Mouse (Mus musculus) ES-E14 (cell line): ENCODE measurements around the gene Zg16. TPM values are rescaled to one million over a fixed set of nuclear protein-coding genes. Genes with fewer than 3 reads are reported as not detected.
A peak's percentile ranks its signal among the peaks of the same experiment; 100 is the strongest.

Source experiments
- DNase-seq: peaks from one replicate; pipeline ENCODE4 v3.0.0-alpha.2; 2013; ENCODE audit warnings: low read depth, low spot score
- H3K27ac ChIP-seq: 2 replicates; pipeline ENCODE4 v1.5.1; 2012; ENCODE audit warnings: low read depth, mild to moderate bottlenecking, low read length, moderate library complexity, mixed read lengths; ENCODE audit not compliant: poor library complexity, insufficient read depth, severe bottlenecking
- H3K36me3 ChIP-seq: 2 replicates; pipeline ENCODE4 v1.6.1; 2012; ENCODE audit warnings: mild to moderate bottlenecking, low read length, moderate library complexity, mixed read lengths; ENCODE audit not compliant: control insufficient read depth, poor library complexity, insufficient read depth, severe bottlenecking
- H3K4me1 ChIP-seq, 2 experiments: fragments of 150-350 bp in 1 of 2; sonication (generic) in 1 of 2; 2 replicates each; pipeline ENCODE4 v1.6.1; 2012; ENCODE audit warnings: low read length in 2 of 2, mild to moderate bottlenecking in 1 of 2, mixed read lengths in 1 of 2; ENCODE audit not compliant: control insufficient read depth in 2 of 2, insufficient read depth in 2 of 2, poor library complexity in 1 of 2
- H3K4me3 ChIP-seq, 2 experiments: fragments of 150-350 bp in 1 of 2; sonication (generic) in 1 of 2; 2 replicates each; pipeline ENCODE4 v1.5.1; 2012; ENCODE audit warnings: low read length in 2 of 2, low read depth in 1 of 2, mild to moderate bottlenecking in 1 of 2, mixed read lengths in 1 of 2; ENCODE audit not compliant: insufficient read depth in 1 of 2, poor library complexity in 1 of 2, severe bottlenecking in 1 of 2
- H3K9ac ChIP-seq: 2 replicates; pipeline ENCODE4 v1.6.1; 2012; ENCODE audit warnings: low read depth, mild to moderate bottlenecking, low read length, mixed read lengths; ENCODE audit not compliant: poor library complexity, insufficient read depth, severe bottlenecking
- H3K9me3 ChIP-seq: fragments of 150-350 bp; sonication (generic); 2 replicates; pipeline ENCODE4 v1.6.1; 2012; ENCODE audit warnings: low read depth, mild to moderate bottlenecking, low read length; ENCODE audit not compliant: control insufficient read depth, insufficient read depth
- CHD2 ChIP-seq: IDR thresholded peaks from 2 replicates; pipeline ENCODE4 v1.6.1; 2014; ENCODE audit warnings: mild to moderate bottlenecking, low read depth, low read length, inconsistent platforms
- HCFC1 ChIP-seq: IDR thresholded peaks from 2 replicates; pipeline ENCODE4 v1.6.1; 2012; ENCODE audit warnings: low read length, inconsistent platforms, borderline replicate concordance; ENCODE audit not compliant: insufficient read depth
- MAFK ChIP-seq: IDR thresholded peaks from 2 replicates; pipeline ENCODE4 v1.6.1; 2014; ENCODE audit warnings: mild to moderate bottlenecking, low read depth, low read length, inconsistent platforms; ENCODE audit not compliant: insufficient read depth
- ZC3H11A ChIP-seq: IDR thresholded peaks from 2 replicates; pipeline ENCODE4 v1.6.1; 2012; ENCODE audit warnings: low read depth, mild to moderate bottlenecking, inconsistent platforms, low read length, borderline replicate concordance
- ZNF384 ChIP-seq: IDR thresholded peaks from 2 replicates; pipeline ENCODE4 v1.6.1; 2012; ENCODE audit warnings: low read depth, low read length, inconsistent platforms
- in situ Hi-C, 2 experiments: fragments of 600-800 bp; cut with MboI; formaldehyde crosslinking; loops; one replicate each; pipeline ENCODE4 v1.15.1; 2025; ENCODE audit warnings: low sequenced_read_pairs in 2 of 2, inconsistent platforms in 1 of 2; ENCODE audit not compliant: unreplicated experiment in 2 of 2
- total RNA-seq: library from RNA; depleted of rRNA; stranded (reverse); fragments of 300-350 nt; gene quantifications from 2 replicates; pipeline ENCODE4 v1.2.3, GENCODE M21; 2012

Zg16 gene
- total RNA-seq, 1 experiment: not detected

DNA sequence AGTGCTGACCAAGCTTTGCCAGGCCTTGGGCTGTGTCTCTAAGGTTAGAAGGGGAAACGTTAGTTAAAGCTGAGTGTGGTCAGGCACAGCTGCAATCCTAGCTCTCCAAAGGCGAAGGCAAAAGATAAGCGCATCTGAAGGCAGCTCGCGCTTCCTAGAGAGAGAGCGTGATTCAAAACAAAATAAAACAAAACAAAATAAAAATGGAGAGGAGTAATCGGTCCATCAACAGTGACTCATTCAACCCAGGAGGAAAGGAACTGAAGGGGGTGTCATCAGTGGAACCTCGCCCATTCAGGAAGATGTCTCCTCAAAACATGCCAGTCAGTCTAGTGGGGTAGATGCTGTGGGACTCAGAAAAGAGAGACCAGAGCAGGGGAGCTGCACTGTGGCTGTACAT, 4.9 kb downstream of the Zg16 start:
- no peak overlapping the region for H3K27ac ChIP-seq
- TF ChIP-seq ZNF384 (no peak), HCFC1 (no peak)
- H3K9me3 ChIP-seq: no peaks in the 10 kb centered on the region
- no peak overlapping the region for H3K4me3 ChIP-seq
- no peak for DNase-seq
- H3K36me3 ChIP-seq: no peaks in the 10 kb centered on the region
- in situ Hi-C loops: no loop called here
- H3K4me1 ChIP-seq: peaks cover 3 to 6% of the 10 kb centered on the region in 2 experiments; a peak in 1 of 4 replicates
- H3K9ac ChIP-seq: no peak overlapping the region

DNA sequence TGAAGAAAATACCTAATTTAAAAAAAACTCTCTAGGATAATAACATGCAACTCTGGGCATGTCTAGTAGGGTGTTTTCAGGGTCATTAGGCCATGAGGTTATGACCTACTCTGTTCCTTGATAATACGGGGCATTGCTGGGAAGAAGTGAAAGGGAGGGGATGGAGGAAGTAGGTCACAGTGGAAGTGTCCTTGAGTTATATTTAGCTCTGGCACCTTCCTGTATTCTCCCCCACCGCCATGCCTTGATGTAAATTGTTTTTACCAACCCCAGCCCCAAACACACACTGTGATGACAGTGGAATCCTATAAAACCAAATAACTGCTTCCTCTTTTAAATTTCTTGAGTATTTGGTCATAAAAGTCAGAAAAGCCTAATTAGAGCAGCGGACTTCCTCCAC, 7.1 kb downstream of the Zg16 start:
- in situ Hi-C loops: no loop called here
- H3K9ac ChIP-seq: no peak overlapping the region
- no peak overlapping the region for H3K4me3 ChIP-seq
- no peaks in the 10 kb centered on the region for H3K36me3 ChIP-seq
- peaks cover 3 to 6% of the 10 kb centered on the region in 2 experiments; a peak in 1 of 4 replicates for H3K4me1 ChIP-seq
- peak overlapping the region; percentile 28; the same call in 1 of the 2 replicates for H3K27ac ChIP-seq
- DNase-seq: no peak
- no peak for TF ChIP-seq ZC3H11A
- TF ChIP-seq ZNF384: no peak
- TF ChIP-seq HCFC1: no peak
- no peak for TF ChIP-seq MAFK
- TF ChIP-seq CHD2: no peak
- H3K9me3 ChIP-seq: no peaks in the 10 kb centered on the region

DNA sequence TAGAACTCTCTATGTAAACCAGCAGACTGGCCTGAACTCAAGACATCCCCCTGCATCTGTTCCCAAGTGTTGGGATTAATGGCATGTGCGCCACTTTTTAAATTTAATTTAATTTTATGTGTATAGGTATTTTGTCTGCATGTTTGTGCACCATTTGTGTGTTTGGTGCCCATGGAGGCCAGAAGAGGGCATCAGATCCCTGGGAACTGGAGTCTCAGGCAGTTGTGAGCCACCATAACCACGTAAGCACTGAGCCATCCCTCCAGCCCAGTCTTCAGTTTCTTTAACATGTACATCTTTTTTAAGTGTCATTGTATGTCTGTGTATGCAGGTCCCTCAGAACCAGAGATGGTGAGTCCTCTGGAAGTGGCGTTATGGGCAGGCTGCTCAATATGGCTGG, 9.4 kb downstream of the Zg16 start:
- no peak overlapping the region for H3K9ac ChIP-seq
- H3K4me3 ChIP-seq: no peak overlapping the region
- no peak for DNase-seq
- H3K9me3 ChIP-seq: no peaks in the 10 kb centered on the region
- H3K4me1 ChIP-seq: peaks cover 3 to 4% of the 10 kb centered on the region in 2 experiments; a peak in 1 of 4 replicates
- in situ Hi-C loops: no loop called here
- TF ChIP-seq ZC3H11A: no peak
- TF ChIP-seq HCFC1: no peak
- no peak for TF ChIP-seq MAFK
- no peak for TF ChIP-seq CHD2
- TF ChIP-seq ZNF384: no peak
- no peaks in the 10 kb centered on the region for H3K36me3 ChIP-seq
- H3K27ac ChIP-seq: no peak overlapping the region

DNA sequence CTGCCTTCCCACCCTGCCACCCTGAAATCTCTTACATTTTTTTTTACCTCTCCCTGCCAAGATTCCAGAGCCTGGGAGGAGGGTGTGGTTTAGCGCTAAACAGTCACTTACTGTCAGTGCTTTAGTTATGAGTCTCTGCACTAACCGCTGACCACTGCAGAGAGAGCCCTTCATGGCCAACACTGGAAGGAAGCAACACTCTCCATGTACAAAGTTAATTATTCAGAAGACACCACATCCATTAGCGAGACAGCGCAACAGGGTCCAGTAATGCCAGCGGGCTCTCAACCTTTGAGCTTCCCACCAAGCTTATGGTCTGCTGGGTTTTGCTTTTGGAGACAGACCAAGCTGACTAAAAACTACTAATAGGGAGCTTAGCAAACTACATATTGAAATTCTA, 10.9 kb downstream of the Zg16 start:
- in situ Hi-C loops: no loop called here
- Histone ChIP-seq H3K4me1 (peaks cover 3 to 4% of the 10 kb centered on the region in 2 experiments; a peak in 1 of 4 replicates), H3K9ac (no peak overlapping the region), H3K4me3 (no peak overlapping the region), H3K36me3 (no peaks in the 10 kb centered on the region), H3K27ac (no peak overlapping the region), H3K9me3 (no peaks in the 10 kb centered on the region)
- no peak for DNase-seq
- TF ChIP-seq MAFK (no peak), ZC3H11A (no peak), ZNF384 (no peak)

DNA sequence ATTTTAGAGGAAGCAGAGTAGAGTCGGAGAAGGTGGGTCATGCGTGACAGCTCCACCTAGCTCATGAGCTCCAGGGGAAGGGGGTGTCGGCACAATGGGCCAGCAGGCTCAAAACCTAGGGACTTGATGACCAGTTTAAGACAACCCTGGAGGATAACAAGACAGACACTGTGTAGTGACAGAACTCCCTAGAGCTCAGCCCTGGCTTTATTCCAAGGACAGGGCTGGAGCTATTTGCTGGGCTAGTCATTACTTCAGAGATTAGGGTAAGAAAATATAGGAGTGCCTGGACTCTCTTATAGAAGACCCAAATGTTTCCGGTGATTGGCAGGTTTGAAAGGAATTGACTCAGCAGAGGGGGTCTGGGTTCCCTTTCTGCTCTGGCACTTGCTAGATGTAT, 13.9 kb downstream of the Zg16 start:
- H3K4me1 ChIP-seq: no peaks in the 10 kb centered on the region
- H3K9me3 ChIP-seq: no peaks in the 10 kb centered on the region
- no peak overlapping the region for H3K9ac ChIP-seq
- TF ChIP-seq CHD2 (no peak), ZC3H11A (no peak), ZNF384 (no peak), HCFC1 (no peak), MAFK (no peak)
- no peak overlapping the region for H3K4me3 ChIP-seq
- no peaks in the 10 kb centered on the region for H3K36me3 ChIP-seq
- DNase-seq: no peak
- no peak overlapping the region for H3K27ac ChIP-seq
- in situ Hi-C loops: no loop called here
